Mouse (Mus musculus) liver, adult 2 months (tissue): ENCODE measurements at regions not wholly inside any gene's neighbourhood (a gene's known extent, or its start where the extent isn't known, plus 50 kb on each side); places are given as distances from the start of the nearest gene placed in this dataset.

Experiments
- CTCF ChIP-seq: fragments of 200-500 bp; IDR thresholded peaks from 2 replicates; pipeline ENCODE4 v1.5.1; 2011; ENCODE audit warnings: low read depth, low read length, control low read depth
- POLR2A ChIP-seq: fragments of 200-500 bp; IDR thresholded peaks from 2 replicates; pipeline ENCODE4 v1.6.1; 2011; ENCODE audit warnings: low read length, control low read depth; ENCODE audit not compliant: insufficient read depth; ENCODE audit errors: extremely low read depth

GRCm38 (mm10) chr13:103470141-103470540, 135.8 kb upstream of the Mast4 start:
- TF ChIP-seq CTCF (no peak), POLR2A (no peak)
